Mouse (Mus musculus): Measurements from ENCODE around the gene Prr14l. TPM values are rescaled to one million over a fixed set of nuclear protein-coding genes. Genes with fewer than 3 reads are reported as not detected.
A peak's percentile ranks its signal among the peaks of the same experiment; 100 is the strongest.

Prr14l gene
- total RNA-seq, 1 experiment = 21.9 TPM

DNA sequence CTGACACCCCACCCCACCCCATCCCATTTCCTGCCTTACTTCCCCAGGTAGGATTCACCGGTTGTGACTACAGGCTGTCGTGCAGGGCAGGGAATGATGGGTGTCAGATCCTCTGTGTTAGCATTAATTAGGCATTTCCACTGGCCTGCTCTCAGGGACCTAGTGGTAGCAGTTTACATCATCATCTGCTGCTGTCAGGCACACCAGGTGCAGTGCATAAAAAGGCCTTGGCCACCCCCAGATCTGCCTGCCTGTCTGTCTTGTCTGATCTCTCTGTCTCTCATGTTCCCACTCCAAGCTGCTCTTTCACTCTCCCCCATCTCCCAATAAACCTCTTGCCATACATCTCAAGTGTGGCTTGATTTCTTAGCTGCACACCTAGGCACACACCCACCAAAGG lies 102.3 kb downstream of the Prr14l start:
- H3K27ac ChIP-seq (ENCODE audit: insufficient read depth, low read depth, low read length, poor library complexity, severe bottlenecking) = peak overlapping the region; percentile 30; the same call in 1 of the 2 replicates
- H3K9me3 ChIP-seq (ENCODE audit: control insufficient read depth, insufficient read depth, low read depth, low read length) = no peaks in the 10 kb centered on the region
- no peaks in the 10 kb centered on the region for H3K36me3 ChIP-seq (ENCODE audit: control insufficient read depth, insufficient read depth, low read length, poor library complexity, severe bottlenecking)
- peaks cover 6 to 10% of the 10 kb centered on the region in 2 experiments; a peak in 2 of 4 replicates for H3K4me1 ChIP-seq (ENCODE audit: control insufficient read depth in 2 of 2, insufficient read depth in 2 of 2, low read length in 2 of 2, poor library complexity in 1 of 2)
- in situ Hi-C loops (cut with MboI; ENCODE audit: low sequenced_read_pairs in 2 of 2, unreplicated experiment in 2 of 2) = no loop called here
- no peak overlapping the region for H3K4me3 ChIP-seq (ENCODE audit: insufficient read depth in 1 of 2, low read depth in 1 of 2, low read length in 2 of 2, poor library complexity in 1 of 2, severe bottlenecking in 1 of 2)
- H3K9ac ChIP-seq (ENCODE audit: insufficient read depth, low read depth, low read length, poor library complexity, severe bottlenecking) = no peak overlapping the region
- TF ChIP-seq ZNF384 (IDR thresholded peaks at IDR 0.05; ENCODE audit: low read depth, low read length) (no peak), MAFK (IDR thresholded peaks at IDR 0.05; ENCODE audit: insufficient read depth, low read depth, low read length) (no peak), HCFC1 (IDR thresholded peaks at IDR 0.05; ENCODE audit: borderline replicate concordance, insufficient read depth, low read length) (no peak), ZC3H11A (IDR thresholded peaks at IDR 0.05; ENCODE audit: borderline replicate concordance, low read depth, low read length) (no peak), CHD2 (IDR thresholded peaks at IDR 0.05; ENCODE audit: low read depth, low read length) (no peak)
- no peak for DNase-seq (ENCODE audit: low read depth, low spot score)

DNA sequence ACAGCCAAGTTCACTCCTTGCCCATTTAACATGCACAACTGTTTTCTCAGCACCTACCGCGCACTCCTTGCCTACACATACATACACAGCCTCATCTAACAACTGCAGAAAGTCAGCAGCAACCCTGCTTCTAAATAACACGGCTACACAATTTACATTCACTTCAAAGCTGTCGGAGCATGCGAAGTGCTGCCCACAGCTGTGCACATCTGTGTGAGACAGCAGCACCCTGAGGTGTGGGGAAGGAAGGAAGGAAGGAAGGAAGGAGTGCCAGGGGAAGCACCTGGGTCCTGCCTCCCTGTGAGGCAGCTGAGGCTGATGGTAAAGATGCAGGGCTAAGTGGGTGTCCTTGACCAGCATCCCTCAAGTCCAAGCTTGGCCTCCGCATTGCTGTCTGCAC lies 105.1 kb downstream of the Prr14l start:
- in situ Hi-C loops (cut with MboI; ENCODE audit: low sequenced_read_pairs in 2 of 2, unreplicated experiment in 2 of 2) = no loop called here
- no peak overlapping the region for H3K4me3 ChIP-seq (ENCODE audit: insufficient read depth in 1 of 2, low read depth in 1 of 2, low read length in 2 of 2, poor library complexity in 1 of 2, severe bottlenecking in 1 of 2)
- no peak overlapping the region for H3K27ac ChIP-seq (ENCODE audit: insufficient read depth, low read depth, low read length, poor library complexity, severe bottlenecking)
- peaks cover 7 to 12% of the 10 kb centered on the region in 2 experiments; a peak in 2 of 4 replicates for H3K4me1 ChIP-seq (ENCODE audit: control insufficient read depth in 2 of 2, insufficient read depth in 2 of 2, low read length in 2 of 2, poor library complexity in 1 of 2)
- H3K9me3 ChIP-seq (ENCODE audit: control insufficient read depth, insufficient read depth, low read depth, low read length) = no peaks in the 10 kb centered on the region
- H3K9ac ChIP-seq (ENCODE audit: insufficient read depth, low read depth, low read length, poor library complexity, severe bottlenecking) = no peak overlapping the region
- no peak for DNase-seq (ENCODE audit: low read depth, low spot score)
- H3K36me3 ChIP-seq (ENCODE audit: control insufficient read depth, insufficient read depth, low read length, poor library complexity, severe bottlenecking) = no peaks in the 10 kb centered on the region
- no peak for TF ChIP-seq ZC3H11A (IDR thresholded peaks at IDR 0.05; ENCODE audit: borderline replicate concordance, low read depth, low read length)
- no peak for TF ChIP-seq CHD2 (IDR thresholded peaks at IDR 0.05; ENCODE audit: low read depth, low read length)
- no peak for TF ChIP-seq ZNF384 (IDR thresholded peaks at IDR 0.05; ENCODE audit: low read depth, low read length)
- TF ChIP-seq HCFC1 (IDR thresholded peaks at IDR 0.05; ENCODE audit: borderline replicate concordance, insufficient read depth, low read length) = no peak
- no peak for TF ChIP-seq MAFK (IDR thresholded peaks at IDR 0.05; ENCODE audit: insufficient read depth, low read depth, low read length)

DNA sequence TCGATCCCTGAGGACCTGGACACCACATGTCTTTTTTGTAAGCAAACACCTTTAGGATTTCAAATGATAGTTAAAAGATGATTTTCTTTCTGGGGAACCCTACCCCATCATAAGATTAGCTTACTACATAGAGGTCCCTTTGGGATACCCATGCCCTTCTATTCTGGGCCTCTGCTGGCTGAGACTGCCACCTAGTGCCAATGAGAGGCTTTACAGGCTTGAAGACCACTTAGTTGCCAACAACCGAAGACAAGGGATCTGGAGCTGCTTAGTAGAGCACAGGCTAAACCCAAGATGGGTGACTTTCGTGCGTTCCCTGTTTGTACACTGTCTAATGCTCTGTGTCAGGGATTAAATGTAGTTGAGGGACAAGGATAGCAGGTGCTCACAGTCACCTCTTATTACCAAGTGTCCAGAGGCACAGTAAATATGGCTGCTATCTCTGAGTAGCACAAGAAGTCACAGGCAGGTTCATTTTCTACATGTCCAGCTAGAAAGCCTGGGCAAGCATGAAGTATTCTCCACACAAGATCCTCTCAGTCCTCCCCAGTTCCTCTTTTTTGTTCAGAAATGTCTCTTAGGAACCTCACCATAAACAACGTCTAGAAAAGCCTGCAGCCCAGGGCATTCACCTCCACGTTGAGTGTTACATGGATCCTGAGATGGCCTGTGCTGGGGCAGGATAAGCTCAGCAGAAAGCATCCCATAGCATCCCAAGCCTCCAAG lies 106.2 kb downstream of the Prr14l start:
- H3K36me3 ChIP-seq (ENCODE audit: control insufficient read depth, insufficient read depth, low read length, poor library complexity, severe bottlenecking) = no peaks in the 10 kb centered on the region
- no peak overlapping the region for H3K9ac ChIP-seq (ENCODE audit: insufficient read depth, low read depth, low read length, poor library complexity, severe bottlenecking)
- peaks cover 7 to 12% of the 10 kb centered on the region in 2 experiments; a peak in 3 of 4 replicates for H3K4me1 ChIP-seq (ENCODE audit: control insufficient read depth in 2 of 2, insufficient read depth in 2 of 2, low read length in 2 of 2, poor library complexity in 1 of 2)
- no peak overlapping the region for H3K27ac ChIP-seq (ENCODE audit: insufficient read depth, low read depth, low read length, poor library complexity, severe bottlenecking)
- H3K4me3 ChIP-seq (ENCODE audit: insufficient read depth in 1 of 2, low read depth in 1 of 2, low read length in 2 of 2, poor library complexity in 1 of 2, severe bottlenecking in 1 of 2) = no peak overlapping the region
- in situ Hi-C loops (cut with MboI; ENCODE audit: low sequenced_read_pairs in 2 of 2, unreplicated experiment in 2 of 2) = no loop called here
- TF ChIP-seq ZC3H11A (IDR thresholded peaks at IDR 0.05; ENCODE audit: borderline replicate concordance, low read depth, low read length) (peak; percentile 48; the same call in 1 of the 2 replicates), MAFK (IDR thresholded peaks at IDR 0.05; ENCODE audit: insufficient read depth, low read depth, low read length) (no peak)
- peak; percentile 24 for DNase-seq (ENCODE audit: low read depth, low spot score)
- no peaks in the 10 kb centered on the region for H3K9me3 ChIP-seq (ENCODE audit: control insufficient read depth, insufficient read depth, low read depth, low read length)

DNA sequence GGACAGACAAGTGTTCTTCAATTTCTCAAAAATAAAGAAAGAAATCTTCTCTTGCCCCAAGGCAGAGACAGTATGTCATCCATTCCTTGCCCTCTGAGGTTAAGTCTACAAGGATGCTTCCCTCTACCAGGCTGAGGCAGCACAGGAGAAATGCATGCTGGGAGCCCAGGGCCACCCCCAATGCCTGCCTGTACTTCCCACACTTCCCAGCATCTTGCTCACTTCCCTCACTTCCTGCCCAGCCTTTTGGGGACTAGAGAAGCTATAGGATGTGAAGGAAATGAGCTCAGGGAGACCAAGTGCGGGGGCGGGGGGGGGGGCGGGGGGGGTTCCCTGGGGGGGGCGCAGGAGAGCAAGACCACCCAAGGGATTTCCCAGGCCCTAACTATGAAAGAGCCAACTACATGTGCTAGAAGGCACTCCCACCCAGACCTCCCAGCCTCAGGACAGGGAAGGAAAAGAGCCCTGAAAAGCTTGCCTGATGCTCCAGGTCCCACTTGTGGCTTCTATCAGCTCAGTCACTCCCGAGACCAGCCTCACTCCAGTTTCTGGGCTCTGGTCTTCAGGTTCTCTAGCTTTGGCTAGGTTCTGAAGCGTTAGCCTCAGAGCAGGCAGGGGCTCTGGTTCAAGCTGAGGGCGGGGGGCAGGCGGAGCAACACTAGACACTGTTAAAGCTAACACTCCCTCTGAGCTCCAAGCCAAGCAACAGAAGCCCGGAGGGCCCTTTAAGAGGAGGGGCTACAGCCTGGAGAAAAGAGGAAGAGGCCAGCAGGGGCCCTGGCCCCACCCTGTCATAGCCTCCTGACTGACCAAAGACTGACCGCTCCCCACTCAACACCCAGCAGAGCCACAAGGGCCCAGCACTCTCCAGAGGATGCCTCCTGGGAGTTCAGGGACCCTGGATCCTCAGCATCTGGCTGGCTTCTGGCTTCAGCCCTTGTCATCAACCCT lies 108.1 kb downstream of the Prr14l start:
- Histone ChIP-seq H3K27ac (ENCODE audit: insufficient read depth, low read depth, low read length, poor library complexity, severe bottlenecking) (peak overlapping the region; percentile 52; the same call in 1 of the 2 replicates), H3K9me3 (ENCODE audit: control insufficient read depth, insufficient read depth, low read depth, low read length) (no peaks in the 10 kb centered on the region), H3K4me3 (ENCODE audit: insufficient read depth in 1 of 2, low read depth in 1 of 2, low read length in 2 of 2, poor library complexity in 1 of 2, severe bottlenecking in 1 of 2) (peak overlapping the region; percentile 14 to 57), H3K9ac (ENCODE audit: insufficient read depth, low read depth, low read length, poor library complexity, severe bottlenecking) (peak overlapping the region; percentile 65; the same call in 1 of the 2 replicates), H3K36me3 (ENCODE audit: control insufficient read depth, insufficient read depth, low read length, poor library complexity, severe bottlenecking) (no peaks in the 10 kb centered on the region; the same call in 1 of the 2 replicates), H3K4me1 (ENCODE audit: control insufficient read depth in 2 of 2, insufficient read depth in 2 of 2, low read length in 2 of 2, poor library complexity in 1 of 2) (peaks cover 2 to 8% of the 10 kb centered on the region in 2 experiments; a peak in 2 of 4 replicates)
- in situ Hi-C loops (cut with MboI; ENCODE audit: low sequenced_read_pairs in 2 of 2, unreplicated experiment in 2 of 2) = no loop called here
- DNase-seq (ENCODE audit: low read depth, low spot score) = peak; percentile 17
- no peak for TF ChIP-seq HCFC1 (IDR thresholded peaks at IDR 0.05; ENCODE audit: borderline replicate concordance, insufficient read depth, low read length)
- no peak for TF ChIP-seq ZNF384 (IDR thresholded peaks at IDR 0.05; ENCODE audit: low read depth, low read length)
- TF ChIP-seq ZC3H11A (IDR thresholded peaks at IDR 0.05; ENCODE audit: borderline replicate concordance, low read depth, low read length) = no peak
- TF ChIP-seq MAFK (IDR thresholded peaks at IDR 0.05; ENCODE audit: insufficient read depth, low read depth, low read length) = no peak
- TF ChIP-seq CHD2 (IDR thresholded peaks at IDR 0.05; ENCODE audit: low read depth, low read length) = no peak

Data from ES-E14 (cell line).